Mouse (Mus musculus) heart, postnatal 0 days (tissue): ENCODE measurements around the gene Atxn1. TPM values are rescaled to one million over a fixed set of nuclear protein-coding genes. Genes with fewer than 3 reads are reported as not detected.
A peak's percentile ranks its signal among the peaks of the same experiment; 100 is the strongest.

Experiments used
- ATAC-seq: fragments of 200-750 bp; cut with Nextera tagmentation; 2 replicates; pipeline ENCODE4 v1.8.0; 2017; ENCODE audit warnings: low read depth, moderate number of reproducible peaks, moderate library complexity; ENCODE audit not compliant: insufficient read depth
- DNase-seq: peaks from one replicate; pipeline ENCODE4 v3.0.0-alpha.2; 2016; ENCODE audit warnings: low spot score
- H3K27ac ChIP-seq: fragments of 300-500 bp; sonication (generic); 2 replicates; pipeline ENCODE4 v1.5.1; 2014; ENCODE audit warnings: low read depth, mild to moderate bottlenecking
- H3K27me3 ChIP-seq: fragments of 300-500 bp; sonication (generic); 2 replicates; pipeline ENCODE4 v1.6.1; 2014; ENCODE audit warnings: low read length, mixed read lengths; ENCODE audit not compliant: control insufficient read depth, insufficient read depth
- H3K36me3 ChIP-seq: fragments of 300-500 bp; sonication (generic); replicated peaks from 2 replicates; pipeline ENCODE4 v1.6.1; 2014; ENCODE audit warnings: low read length, mixed read lengths; ENCODE audit not compliant: control insufficient read depth, insufficient read depth
- H3K4me1 ChIP-seq: fragments of 300-500 bp; sonication (generic); 2 replicates; pipeline ENCODE4 v1.6.1; 2014; ENCODE audit warnings: antibody characterized with exemption; ENCODE audit not compliant: control insufficient read depth, insufficient read depth
- H3K4me2 ChIP-seq: fragments of 300-500 bp; sonication (generic); 2 replicates; pipeline ENCODE4 v1.6.1; 2014; ENCODE audit warnings: low read depth, mild to moderate bottlenecking, low read length, moderate library complexity
- H3K4me3 ChIP-seq: fragments of 300-500 bp; sonication (generic); 2 replicates; pipeline ENCODE4 v1.5.1; 2014; ENCODE audit warnings: low read depth, low read length
- H3K9ac ChIP-seq: fragments of 300-500 bp; sonication (generic); replicated peaks from 2 replicates; pipeline ENCODE4 v1.6.1; 2014; ENCODE audit warnings: low read depth, low read length, mixed read lengths
- H3K9me3 ChIP-seq: fragments of 300-500 bp; sonication (generic); replicated peaks from 2 replicates; pipeline ENCODE4 v1.6.1; 2016; ENCODE audit warnings: low read length; ENCODE audit not compliant: control insufficient read depth
- CTCF ChIP-seq: IDR thresholded peaks from 2 replicates; pipeline ENCODE4 v1.5.1; 2016; ENCODE audit warnings: antibody characterized with exemption, control low read depth, low read depth
- EP300 ChIP-seq: IDR thresholded peaks from 2 replicates; pipeline ENCODE4 v1.6.1; 2016; ENCODE audit warnings: antibody characterized with exemption, low read depth
- WGBS: fragments of 180-500 bp; shearing (Covaris S2); extraction: QIAGEN DNeasy Blood & Tissue Kit; methylation state at CpG from one replicate; pipeline ENCODE4 v1.1.7; 2014; 5-methylcytosine and 5-hydroxymethylcytosine counted together
- polyA plus RNA-seq: library from polyadenylated mRNA; unstranded; fragments of >200 nt; fragmentation: Nextera tagmentation; extraction: Ambion mirVana; gene quantifications from 2 replicates; pipeline ENCODE4 v1.2.1, GENCODE M21; 2015
- total RNA-seq: library from RNA; depleted of rRNA; stranded (reverse); fragments of >200 nt; gene quantifications from 2 replicates; pipeline ENCODE4 v1.2.3, GENCODE M21; 2014; ENCODE audit warnings: low replicate concordance

Atxn1 gene
- total and polyA plus RNA-seq, 2 experiments from 2014 or later: 10.3 to 15.0 TPM

DNA sequence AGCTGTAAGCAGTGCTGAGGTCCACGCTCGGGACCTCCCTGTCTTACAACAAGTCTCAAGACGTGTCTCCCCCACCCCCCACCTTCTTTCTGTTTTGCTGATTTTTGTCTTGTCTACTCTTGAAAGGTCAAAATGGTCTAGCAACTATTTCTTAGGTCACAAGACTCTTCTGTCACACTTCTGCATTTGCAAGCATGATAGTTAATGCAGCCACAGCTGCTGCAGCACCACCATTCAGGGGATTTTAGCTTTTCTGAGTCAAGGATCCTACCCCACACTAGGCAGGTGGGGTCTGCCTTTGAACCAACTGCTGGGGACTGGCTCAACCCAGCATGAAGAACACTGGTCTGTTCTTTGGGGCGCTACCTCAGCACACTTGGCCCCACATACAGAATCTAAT is 3.4 kb upstream of the Atxn1 start:
- H3K9ac ChIP-seq: no peak overlapping the region
- H3K27me3 ChIP-seq: no peaks in the 10 kb centered on the region
- TF ChIP-seq EP300: no peak
- WGBS: 85% methylated on average over 4 of the region's 4 CpGs
- H3K4me2 ChIP-seq: no peak overlapping the region
- no peak overlapping the region for H3K27ac ChIP-seq
- H3K9me3 ChIP-seq: no peaks in the 10 kb centered on the region
- no peak for DNase-seq
- H3K4me1 ChIP-seq: 0 out of 2 replicates have a peak, but pooled peaks cover 4% of the 10 kb centered on the region
- no peak for ATAC-seq
- H3K36me3 ChIP-seq: no peaks in the 10 kb centered on the region
- H3K4me3 ChIP-seq: no peak overlapping the region

DNA sequence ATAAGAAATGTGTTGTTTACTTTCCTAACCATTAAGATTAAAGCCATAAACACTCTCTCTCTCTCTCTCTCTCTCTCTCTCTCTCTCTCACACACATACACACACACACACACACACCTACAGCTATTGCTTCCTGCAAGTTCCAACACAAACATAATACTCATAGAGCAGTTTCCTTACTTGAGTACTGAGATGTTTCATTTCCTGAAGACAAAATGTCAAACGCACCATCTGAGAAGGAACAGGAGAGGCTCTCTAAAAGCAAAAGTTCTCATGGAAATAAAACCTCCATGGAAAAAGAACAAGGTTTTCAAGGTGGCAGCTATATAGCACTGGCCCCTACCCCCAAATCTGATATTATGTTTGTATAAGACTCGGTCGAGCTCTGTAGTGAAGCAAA is 2.6 kb upstream of the Atxn1 start:
- no peaks in the 10 kb centered on the region for H3K27me3 ChIP-seq
- TF ChIP-seq EP300: no peak
- TF ChIP-seq CTCF: no peak
- H3K4me1 ChIP-seq: peaks cover 10% of the 10 kb centered on the region
- H3K27ac ChIP-seq: no peak overlapping the region
- no peak for DNase-seq
- ATAC-seq: no peak
- H3K9ac ChIP-seq: no peak overlapping the region
- no peaks in the 10 kb centered on the region for H3K9me3 ChIP-seq
- no peak overlapping the region for H3K4me2 ChIP-seq
- WGBS: 64% methylated on average over 3 of the region's 3 CpGs
- H3K4me3 ChIP-seq: no peak overlapping the region
- no peaks in the 10 kb centered on the region for H3K36me3 ChIP-seq

- Histone ChIP-seq H3K4me3 (peak overlapping the region; percentile 69), H3K27ac (peak overlapping the region; percentile 92), H3K9ac (peak overlapping the region; percentile 87), H3K9me3 (no peaks in the 10 kb centered on the region), H3K27me3 (no peaks in the 10 kb centered on the region), H3K36me3 (no peaks in the 10 kb centered on the region), H3K4me2 (peak overlapping the region; percentile 95), H3K4me1 (peaks cover 17% of the 10 kb centered on the region)
- TF ChIP-seq CTCF (peak; percentile 66), EP300 (no peak)
- ATAC-seq (no peak), DNase-seq (peak; percentile 83)
- WGBS: 4% methylated on average over 14 of the region's 14 CpGs
These were observed 1.8 kb upstream of the Atxn1 start for GRCm38 (mm10) chr13:45966586-45966985.

DNA sequence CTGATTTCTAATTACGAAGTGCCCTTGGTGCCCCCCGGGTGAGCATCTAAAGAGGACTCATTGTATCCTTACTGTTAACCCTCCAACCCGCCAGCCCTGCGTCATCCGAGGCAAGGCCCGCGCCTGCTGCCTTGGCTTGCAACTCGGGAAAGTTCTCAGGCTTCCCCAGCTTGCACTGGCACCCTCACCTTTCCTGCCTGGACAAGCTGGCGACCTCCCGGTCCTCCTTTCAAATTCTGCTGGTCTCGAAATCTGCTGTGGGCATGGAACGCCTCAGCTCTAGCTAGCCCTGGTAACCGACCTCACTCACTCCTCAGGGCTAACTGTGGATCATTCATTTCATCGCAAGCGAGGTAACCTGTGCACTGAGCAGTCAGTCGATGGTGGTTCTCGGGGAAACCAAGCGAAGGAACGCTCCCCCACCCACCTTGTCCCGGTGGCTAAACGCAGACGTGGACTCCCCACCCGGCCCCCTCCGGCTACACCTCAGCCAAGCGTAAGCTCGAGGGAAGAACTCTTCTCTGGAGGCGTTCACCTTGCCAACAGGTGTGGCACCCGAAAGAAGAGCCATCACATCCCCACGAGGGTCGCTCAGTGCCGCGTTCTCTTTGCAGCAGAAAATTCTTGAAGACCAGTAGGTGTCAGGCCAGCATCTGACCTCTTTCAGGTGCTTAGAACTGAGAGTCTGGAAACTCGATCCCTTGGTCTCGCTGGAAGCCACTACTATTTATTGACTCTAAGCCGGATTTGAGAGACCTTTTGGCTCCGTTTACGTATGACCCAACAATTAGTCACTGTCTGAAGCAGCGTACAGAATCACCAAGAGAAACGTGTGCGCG is 1.0 kb upstream of the Atxn1 start:
- Histone ChIP-seq H3K36me3 (no peaks in the 10 kb centered on the region), H3K4me2 (peak overlapping the region; percentile 95), H3K27ac (peak overlapping the region; percentile 92), H3K27me3 (no peaks in the 10 kb centered on the region), H3K4me1 (peaks cover 24% of the 10 kb centered on the region), H3K4me3 (peak overlapping the region; percentile 69), H3K9ac (peak overlapping the region; percentile 87), H3K9me3 (no peaks in the 10 kb centered on the region)
- DNase-seq: peak; percentile 43
- under 1% methylated on average over 41 of the region's 41 CpGs for WGBS
- peak; percentile 2 for ATAC-seq
- TF ChIP-seq EP300 (no peak), CTCF (peak; percentile 23; the same call in 1 of the 2 replicates)

DNA sequence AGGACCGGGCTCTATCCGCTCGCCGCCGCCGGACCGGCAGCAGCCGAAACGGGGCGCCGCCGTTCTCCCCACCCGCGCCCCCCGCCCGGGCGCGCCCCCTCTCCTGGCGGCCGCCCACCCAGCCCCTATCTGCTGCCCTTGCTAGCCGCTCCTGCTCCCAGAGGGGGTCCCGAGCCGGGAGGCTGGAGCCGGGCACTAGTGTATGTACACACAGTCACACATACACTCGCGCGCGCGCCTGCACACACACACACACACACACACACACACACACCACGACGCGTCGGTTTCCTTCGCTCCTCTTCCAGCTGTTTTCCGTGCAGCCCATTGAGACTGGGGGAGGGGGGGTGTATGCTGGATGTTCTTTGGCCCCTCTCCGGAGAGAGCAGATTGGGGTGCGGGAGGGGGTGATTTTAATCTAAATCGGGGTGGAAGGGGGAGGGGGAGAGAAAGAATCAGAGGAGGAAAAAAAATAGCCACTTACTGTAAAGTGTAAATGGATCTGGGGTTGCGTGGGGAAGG is 416 bp downstream of the Atxn1 start:
- peak; percentile 24 for ATAC-seq
- Histone ChIP-seq H3K27ac (peak overlapping the region; percentile 92), H3K27me3 (no peaks in the 10 kb centered on the region), H3K36me3 (no peaks in the 10 kb centered on the region), H3K4me1 (peaks cover 32% of the 10 kb centered on the region), H3K4me3 (peak overlapping the region; percentile 69), H3K9ac (peak overlapping the region; percentile 87), H3K9me3 (no peaks in the 10 kb centered on the region), H3K4me2 (peak overlapping the region; percentile 95)
- DNase-seq: peak; percentile 36
- WGBS: 0% methylated on average over 13 of the region's 39 CpGs
- no peak for TF ChIP-seq EP300
- TF ChIP-seq CTCF: no peak
